Mouse (Mus musculus) hindbrain, embryonic 16.5 days (tissue): ENCODE data around the gene Med22. TPM values are rescaled to one million over a fixed set of nuclear protein-coding genes. Genes with fewer than 3 reads are reported as not detected.

Source experiments
- ATAC-seq: fragments of 200-750 bp; cut with Nextera tagmentation; 2 replicates; pipeline ENCODE4 v1.8.0; 2017; ENCODE audit warnings: moderate TSS enrichment, moderate library complexity
- H3K27ac ChIP-seq: fragments of 300-500 bp; sonication (generic); 2 replicates; pipeline ENCODE4 v1.5.1; 2014; ENCODE audit warnings: low read depth, mild to moderate bottlenecking, control low read depth, low read length, moderate library complexity
- H3K27me3 ChIP-seq: fragments of 300-500 bp; sonication (generic); replicated peaks from 2 replicates; pipeline ENCODE4 v1.6.1; 2014; ENCODE audit warnings: low read length; ENCODE audit not compliant: control insufficient read depth, insufficient read depth
- H3K36me3 ChIP-seq: fragments of 300-500 bp; sonication (generic); 2 replicates; pipeline ENCODE4 v1.6.1; 2014; ENCODE audit warnings: mild to moderate bottlenecking, low read length, moderate library complexity, mixed read lengths; ENCODE audit not compliant: control insufficient read depth, insufficient read depth
- H3K4me1 ChIP-seq: fragments of 300-500 bp; sonication (generic); 2 replicates; pipeline ENCODE4 v1.6.1; 2014; ENCODE audit warnings: low read depth, low read length; ENCODE audit not compliant: control insufficient read depth, insufficient read depth
- H3K4me2 ChIP-seq: fragments of 300-500 bp; sonication (generic); 2 replicates; pipeline ENCODE4 v1.6.1; 2014; ENCODE audit warnings: mild to moderate bottlenecking, low read length, control low read depth, moderate library complexity
- H3K4me3 ChIP-seq: fragments of 300-500 bp; sonication (generic); 2 replicates; pipeline ENCODE4 v1.5.1; 2014; ENCODE audit warnings: mild to moderate bottlenecking, low read length, control low read depth, moderate library complexity
- H3K9ac ChIP-seq: fragments of 300-500 bp; sonication (generic); 2 replicates; pipeline ENCODE4 v1.6.1; 2014; ENCODE audit warnings: low read depth, mild to moderate bottlenecking, control low read depth, low read length, moderate library complexity
- H3K9me3 ChIP-seq: fragments of 300-500 bp; sonication (generic); 2 replicates; pipeline ENCODE4 v1.6.1; 2014; ENCODE audit warnings: mild to moderate bottlenecking, low read length, moderate library complexity; ENCODE audit not compliant: control insufficient read depth
- WGBS: fragments of 180-500 bp; shearing (Covaris S2); extraction: QIAGEN DNeasy Blood & Tissue Kit; methylation state at CpG from one replicate; pipeline ENCODE4 v1.1.7; 2014; 5-methylcytosine and 5-hydroxymethylcytosine counted together
- polyA plus RNA-seq: library from polyadenylated mRNA; unstranded; fragments of >200 nt; fragmentation: Nextera tagmentation; extraction: Ambion mirVana; gene quantifications from 2 replicates; pipeline ENCODE4 v1.2.1, GENCODE M21; 2015

Gene Med22
- polyA plus RNA-seq = 119 and 124 TPM in 2 replicates

DNA sequence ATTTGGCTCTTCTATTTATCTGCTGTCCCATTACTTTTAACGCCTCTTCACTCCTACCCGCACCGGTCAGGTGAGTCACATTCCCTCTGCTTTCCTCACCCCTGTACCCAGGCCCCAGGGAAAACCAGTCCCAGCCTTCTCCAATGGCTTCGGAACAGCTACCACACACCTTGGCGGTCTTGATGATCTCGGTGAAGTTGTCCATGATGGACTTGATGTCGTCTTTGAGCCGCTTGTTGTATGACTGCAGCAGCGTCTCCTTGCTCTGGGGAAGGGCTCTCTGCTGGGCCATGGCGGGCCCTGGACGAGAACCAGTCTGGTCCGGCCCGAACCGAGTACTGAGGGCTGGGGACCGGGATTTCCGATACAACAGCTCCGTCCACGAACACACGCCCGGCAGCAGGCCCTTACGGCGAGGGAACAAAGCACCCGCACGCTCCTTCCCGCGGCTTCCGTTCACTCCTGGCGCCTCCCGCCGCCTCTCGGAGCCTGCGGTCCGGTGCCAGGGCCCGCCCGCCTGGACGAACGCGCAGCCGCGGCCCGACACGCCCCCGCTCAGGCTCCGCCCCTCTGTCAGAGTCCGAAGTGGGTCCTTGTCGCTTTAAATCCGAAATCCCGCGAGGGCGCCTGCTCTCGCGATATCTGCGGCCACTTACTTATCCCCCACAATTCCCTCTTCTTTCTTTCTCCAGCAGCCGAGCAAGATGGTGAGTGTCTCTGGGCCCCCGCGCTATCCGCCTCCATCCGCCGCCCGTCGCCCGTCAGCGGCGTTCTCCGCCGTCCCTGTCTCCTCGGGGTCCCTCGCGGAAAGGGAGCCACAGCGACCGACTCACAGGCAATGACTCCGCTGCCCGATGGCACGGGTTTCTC lies at the start of gene Med22, which contains the start of gene Rpl7a:
Med22 (minus strand) TSS at position 554 of the 870 bp plus-strand sequence.
Rpl7a (plus strand) TSS at position 641 of the 870 bp plus-strand sequence.
- Histone ChIP-seq H3K4me1 (peaks cover 37% of the 10 kb centered on the region), H3K27ac (peak within 1 kb of the TSS; percentile 91), H3K9ac (peak within 1 kb of the TSS; percentile 91), H3K9me3 (no peaks in the 10 kb centered on the region), H3K4me3 (peak within 1 kb of the TSS; percentile 85), H3K36me3 (peaks cover 40% of the 10 kb centered on the region), H3K4me2 (peak within 1 kb of the TSS; percentile 99), H3K27me3 (no peaks in the 10 kb centered on the region)
- peak; percentile 94 for ATAC-seq
- WGBS = under 1% methylated on average over 74 of the region's 74 CpGs

DNA sequence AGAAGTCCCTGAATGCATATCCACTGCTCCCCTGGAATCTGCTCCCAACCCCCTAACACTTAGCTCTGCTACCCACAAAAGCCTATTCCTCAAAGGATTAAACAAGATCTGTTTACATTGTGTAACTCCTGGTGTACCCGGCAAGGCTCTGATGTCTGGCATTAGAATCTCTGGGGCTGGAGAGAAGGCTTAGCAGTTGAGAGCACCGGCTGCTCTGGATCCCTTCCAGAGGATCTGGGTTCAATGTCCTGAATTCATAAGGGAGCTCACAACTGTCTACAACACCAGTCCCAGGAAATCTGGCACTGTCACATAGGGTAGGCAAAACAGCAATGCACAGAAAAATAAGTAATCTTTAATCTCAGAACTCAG lies 47.0 kb upstream of the Med22 start:
- no peak overlapping the region for H3K4me2 ChIP-seq
- no peak overlapping the region for H3K4me3 ChIP-seq
- no peaks in the 10 kb centered on the region for H3K27me3 ChIP-seq
- peaks cover 43% of the 10 kb centered on the region for H3K36me3 ChIP-seq
- WGBS = 84% methylated on average over 2 of the region's 2 CpGs
- H3K9me3 ChIP-seq = no peaks in the 10 kb centered on the region
- no peak for ATAC-seq
- H3K27ac ChIP-seq = no peak overlapping the region
- H3K4me1 ChIP-seq = peaks cover 11% of the 10 kb centered on the region
- H3K9ac ChIP-seq = no peak overlapping the region

DNA sequence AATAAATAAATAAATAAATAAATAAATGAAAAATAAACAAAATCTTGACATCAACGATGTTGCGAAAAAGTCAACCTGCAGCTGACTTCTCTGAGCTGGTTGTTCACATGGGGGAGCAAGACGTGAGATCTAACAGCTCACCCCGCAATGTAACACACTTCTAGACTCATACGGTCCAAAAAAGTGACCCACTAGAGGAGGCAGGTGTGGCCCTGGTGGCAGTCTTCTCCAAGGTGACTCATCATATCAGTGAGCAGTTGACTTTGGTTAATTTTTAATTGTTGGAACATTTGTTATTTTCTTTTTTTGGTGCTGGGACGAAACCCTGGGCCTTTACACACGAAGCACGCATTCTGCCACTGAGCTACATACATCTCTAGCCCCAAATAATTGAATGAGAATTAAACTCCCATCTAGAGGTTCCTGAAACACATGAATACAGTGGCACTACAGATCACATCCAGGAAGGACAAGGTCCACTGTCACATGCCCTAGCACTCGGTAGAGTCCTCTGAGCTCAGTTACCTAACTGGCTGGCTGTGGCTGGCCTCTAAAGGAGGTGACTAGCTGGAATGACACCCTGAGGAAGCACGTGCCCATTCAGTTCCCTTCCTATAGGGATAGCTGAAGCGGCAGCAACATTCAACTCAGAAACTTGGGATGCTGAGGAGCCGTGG lies 46.5 kb upstream of the Med22 start:
- H3K9ac ChIP-seq = no peak overlapping the region
- no peaks in the 10 kb centered on the region for H3K27me3 ChIP-seq
- H3K36me3 ChIP-seq = peaks cover 41% of the 10 kb centered on the region
- no peak overlapping the region for H3K4me3 ChIP-seq
- H3K27ac ChIP-seq = no peak overlapping the region
- H3K4me2 ChIP-seq = no peak overlapping the region
- H3K9me3 ChIP-seq = no peaks in the 10 kb centered on the region
- WGBS = 96% methylated on average over 12 of the region's 12 CpGs
- peaks cover 7% of the 10 kb centered on the region for H3K4me1 ChIP-seq
- no peak for ATAC-seq

DNA sequence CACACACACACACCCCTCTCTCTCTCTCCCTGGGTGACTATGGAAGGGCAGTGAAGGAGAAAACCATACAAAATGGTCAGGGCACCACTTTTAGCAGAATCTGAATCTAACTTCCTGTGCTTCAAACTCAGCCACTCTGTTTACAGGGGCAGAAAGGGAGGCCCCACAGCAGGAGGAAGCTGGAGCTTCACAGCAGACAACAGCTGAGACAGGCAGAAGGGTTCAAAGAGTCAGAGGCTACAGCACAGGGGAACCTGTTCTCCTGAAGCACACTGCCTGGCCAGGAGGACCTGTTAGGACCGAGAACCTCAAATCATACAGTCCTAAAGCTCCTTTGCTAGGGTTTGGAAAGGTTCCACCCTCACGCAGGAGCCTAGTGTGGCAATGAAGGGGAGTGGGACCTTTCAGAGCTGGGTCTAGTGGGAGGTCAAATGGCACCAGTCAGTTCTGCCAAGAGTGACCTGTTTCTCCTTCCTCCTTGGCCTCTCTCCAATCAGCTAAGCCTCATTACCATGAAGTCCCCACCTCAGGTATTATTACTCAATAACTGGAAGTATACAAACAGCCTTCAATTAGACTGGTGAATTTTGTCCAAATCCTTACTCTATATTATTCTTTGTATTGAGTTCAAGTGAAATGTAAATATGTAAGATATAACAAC lies 44.4 kb upstream of the Med22 start:
- no peak overlapping the region for H3K4me3 ChIP-seq
- no peak overlapping the region for H3K4me2 ChIP-seq
- no peaks in the 10 kb centered on the region for H3K4me1 ChIP-seq
- ATAC-seq = no peak
- WGBS = 97% methylated on average over 2 of the region's 2 CpGs
- H3K9ac ChIP-seq = no peak overlapping the region
- H3K27me3 ChIP-seq = no peaks in the 10 kb centered on the region
- peaks cover 41% of the 10 kb centered on the region for H3K36me3 ChIP-seq
- no peak overlapping the region for H3K27ac ChIP-seq
- H3K9me3 ChIP-seq = no peaks in the 10 kb centered on the region

DNA sequence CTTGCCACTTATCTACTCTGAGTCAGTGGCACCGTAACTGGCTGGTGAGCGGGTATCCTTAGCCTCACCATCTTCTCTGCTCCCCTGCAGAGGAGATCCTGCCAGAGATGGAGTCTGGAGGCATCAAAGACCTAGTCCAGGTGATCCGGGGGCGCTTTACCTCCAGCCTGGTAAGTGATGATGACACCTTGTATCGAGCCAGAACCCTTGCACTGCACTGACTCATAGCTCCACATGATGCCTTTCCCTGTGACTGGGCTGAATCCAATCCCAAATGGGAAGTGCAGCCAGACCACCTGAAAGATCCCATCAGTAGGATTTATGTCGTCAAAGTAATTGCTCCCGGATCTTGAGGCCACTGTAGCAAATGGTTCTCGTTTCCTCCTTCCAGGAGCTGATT lies 42.4 kb upstream of the Med22 start:
- Histone ChIP-seq H3K4me1 (no peaks in the 10 kb centered on the region), H3K9ac (no peak overlapping the region), H3K9me3 (no peaks in the 10 kb centered on the region), H3K36me3 (peaks cover 34% of the 10 kb centered on the region), H3K27me3 (no peaks in the 10 kb centered on the region), H3K4me3 (no peak overlapping the region), H3K4me2 (no peak overlapping the region), H3K27ac (no peak overlapping the region)
- 89% methylated on average over 8 of the region's 8 CpGs for WGBS
- no peak for ATAC-seq

DNA sequence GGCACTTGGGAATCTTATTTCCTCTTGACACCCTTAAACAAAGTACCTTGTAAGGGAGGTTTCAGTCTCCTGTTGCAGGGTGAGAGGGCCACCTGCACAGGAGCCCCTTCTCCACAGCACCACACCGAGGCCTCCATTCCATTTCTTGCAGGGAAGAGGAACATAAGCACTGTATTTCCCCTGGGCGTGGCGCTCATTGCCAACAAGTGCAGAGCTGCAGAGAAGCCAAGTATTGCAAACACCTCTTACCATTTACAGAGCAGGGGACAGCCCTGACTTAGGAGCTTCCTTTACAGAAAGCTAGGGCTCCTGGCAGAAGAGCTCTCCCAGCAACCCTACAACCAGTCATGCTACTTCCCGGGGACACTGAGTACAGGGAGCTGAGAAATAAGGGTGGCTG lies 41.7 kb upstream of the Med22 start:
- no peak overlapping the region for H3K4me2 ChIP-seq
- no peak for ATAC-seq
- no peaks in the 10 kb centered on the region for H3K27me3 ChIP-seq
- no peak overlapping the region for H3K27ac ChIP-seq
- 95% methylated on average over 4 of the region's 4 CpGs for WGBS
- H3K4me3 ChIP-seq = no peak overlapping the region
- H3K4me1 ChIP-seq = no peaks in the 10 kb centered on the region
- H3K9ac ChIP-seq = no peak overlapping the region
- no peaks in the 10 kb centered on the region for H3K9me3 ChIP-seq
- peaks cover 28% of the 10 kb centered on the region for H3K36me3 ChIP-seq

DNA sequence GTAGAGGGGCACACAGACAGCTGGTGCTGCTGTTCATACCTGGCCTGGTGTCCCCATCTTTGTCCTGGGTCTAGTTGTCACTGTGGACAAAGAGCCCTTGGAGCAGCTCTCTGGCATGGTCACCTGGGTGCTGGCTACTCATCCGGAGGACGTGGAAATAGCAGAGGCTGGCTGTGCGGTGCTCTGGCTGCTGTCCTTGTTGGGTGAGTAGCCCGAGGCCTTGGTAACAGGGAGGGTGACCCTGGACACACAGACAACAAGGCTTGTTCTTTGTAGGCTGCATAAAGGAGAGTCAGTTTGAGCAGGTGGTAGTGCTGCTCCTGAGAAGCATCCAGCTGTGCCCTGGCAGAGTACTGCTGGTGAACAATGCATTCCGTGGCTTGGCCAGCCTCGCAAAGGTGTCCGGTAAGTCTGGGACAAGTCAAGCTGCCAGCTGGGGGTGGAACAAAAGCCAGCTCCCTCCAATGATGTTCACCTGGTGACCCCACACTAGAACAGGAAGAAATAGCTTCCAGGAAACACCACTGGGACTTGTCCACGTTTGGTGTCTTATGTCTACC lies 40.9 kb upstream of the Med22 start:
- no peaks in the 10 kb centered on the region for H3K4me1 ChIP-seq
- H3K27me3 ChIP-seq = no peaks in the 10 kb centered on the region
- peaks cover 25% of the 10 kb centered on the region for H3K36me3 ChIP-seq
- no peak overlapping the region for H3K27ac ChIP-seq
- ATAC-seq = no peak
- H3K4me3 ChIP-seq = no peak overlapping the region
- 90% methylated on average over 8 of the region's 8 CpGs for WGBS
- no peaks in the 10 kb centered on the region for H3K9me3 ChIP-seq
- H3K4me2 ChIP-seq = no peak overlapping the region
- no peak overlapping the region for H3K9ac ChIP-seq

DNA sequence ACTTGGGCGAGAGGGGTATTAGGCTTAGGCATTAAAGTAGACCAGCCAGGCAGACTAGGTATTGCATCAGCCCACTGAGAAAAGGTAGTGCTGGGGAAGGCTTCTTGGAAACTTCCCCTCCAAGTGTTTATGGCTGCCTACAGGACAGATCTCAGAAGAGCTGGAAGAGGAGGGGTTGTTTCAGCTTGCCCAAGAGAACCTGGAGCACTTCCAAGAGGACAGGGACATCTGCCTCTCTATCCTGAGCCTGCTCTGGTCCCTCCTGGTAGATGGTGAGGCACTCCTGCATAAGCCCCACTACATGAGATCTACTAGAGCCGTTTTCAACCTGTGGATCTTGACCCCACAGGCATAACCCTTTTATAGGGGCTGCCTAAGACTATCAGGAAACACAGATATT lies 39.9 kb upstream of the Med22 start:
- Histone ChIP-seq H3K27me3 (no peaks in the 10 kb centered on the region), H3K4me3 (no peak overlapping the region), H3K9me3 (no peaks in the 10 kb centered on the region), H3K4me1 (no peaks in the 10 kb centered on the region), H3K4me2 (no peak overlapping the region), H3K9ac (no peak overlapping the region), H3K27ac (no peak overlapping the region), H3K36me3 (peaks cover 20% of the 10 kb centered on the region)
- 93% methylated on average over 2 of the region's 2 CpGs for WGBS
- no peak for ATAC-seq

DNA sequence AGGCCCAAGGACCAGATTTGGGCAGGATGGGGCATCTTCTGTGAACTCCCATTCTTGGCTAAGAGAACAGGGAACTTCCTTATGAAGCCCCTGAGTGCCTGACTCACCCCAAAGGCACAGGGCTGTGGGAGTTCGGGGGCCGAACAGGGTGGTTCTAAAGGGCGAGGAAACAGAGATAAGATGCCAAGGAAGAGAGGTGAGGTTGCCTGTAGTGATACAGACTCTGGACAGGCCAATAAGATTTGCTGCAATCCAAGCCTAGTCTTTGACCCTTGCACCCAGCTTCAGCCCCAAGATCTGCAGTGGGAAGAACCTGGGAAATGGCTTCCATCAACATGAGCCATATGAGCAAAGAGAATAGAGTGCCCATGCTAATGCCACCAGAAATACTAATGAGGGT lies 32.8 kb upstream of the Med22 start:
- no peak overlapping the region for H3K27ac ChIP-seq
- H3K9ac ChIP-seq = no peak overlapping the region
- H3K9me3 ChIP-seq = no peaks in the 10 kb centered on the region
- no peak overlapping the region for H3K4me3 ChIP-seq
- H3K4me1 ChIP-seq = no peaks in the 10 kb centered on the region
- H3K4me2 ChIP-seq = no peak overlapping the region
- ATAC-seq = no peak
- 96% methylated on average over 3 of the region's 3 CpGs for WGBS
- no peaks in the 10 kb centered on the region for H3K27me3 ChIP-seq
- H3K36me3 ChIP-seq = 0 out of 2 replicates have a peak, but pooled peaks cover 2% of the 10 kb centered on the region
